Mouse (Mus musculus): ENCODE data around the gene Snx3. TPM values are rescaled to one million over a fixed set of nuclear protein-coding genes. Genes with fewer than 3 reads are reported as not detected.

The Snx3 gene
- polyA plus RNA-seq, 2 experiments = 303 to 311 TPM

- no peak for TF ChIP-seq POLR2A (IDR thresholded peaks at IDR 0.05; ENCODE audit: borderline replicate concordance, extremely low read depth, insufficient read depth, insufficient read length)
- ATAC-seq (ENCODE audit: low FRiP score, low read depth) (no peak), DNase-seq (ENCODE audit: low spot score) (no peak)
- WGBS = 92% methylated on average over 6 of the region's 6 CpGs
- H3K27me3 ChIP-seq (ENCODE audit: control insufficient read depth, insufficient read depth, low read length) = no peaks in the 10 kb centered on the region
- no peaks in the 10 kb centered on the region for H3K9me3 ChIP-seq (ENCODE audit: control insufficient read depth, low read length)
- no peaks in the 10 kb centered on the region for H3K4me1 ChIP-seq (ENCODE audit: control insufficient read depth, insufficient read depth, low read length)
- H3K4me2 ChIP-seq (replicated peaks; ENCODE audit: low read depth, low read length, severe bottlenecking) = no peak overlapping the region
- H3K36me3 ChIP-seq (ENCODE audit: control insufficient read depth, insufficient read depth, low read length) = peaks cover 21% of the 10 kb centered on the region
- H3K27ac ChIP-seq (replicated peaks; ENCODE audit: low read depth, low read length) = no peak overlapping the region
- H3K4me3 ChIP-seq (replicated peaks; ENCODE audit: low read length) = no peak overlapping the region
- no peak overlapping the region for H3K9ac ChIP-seq (ENCODE audit: low read depth, low read length, severe bottlenecking)
These were observed 8.3 kb downstream of the Snx3 start for GRCm38 (mm10) chr10:42510141-42510540.

- H3K36me3 ChIP-seq (ENCODE audit: control insufficient read depth, insufficient read depth, low read length) = peaks cover 21% of the 10 kb centered on the region
- no peak overlapping the region for H3K9ac ChIP-seq (ENCODE audit: low read depth, low read length, severe bottlenecking)
- DNase-seq (ENCODE audit: low spot score) = no peak
- H3K9me3 ChIP-seq (ENCODE audit: control insufficient read depth, low read length) = no peaks in the 10 kb centered on the region
- ATAC-seq (ENCODE audit: low FRiP score, low read depth) = no peak
- no peak for TF ChIP-seq POLR2A (IDR thresholded peaks at IDR 0.05; ENCODE audit: borderline replicate concordance, extremely low read depth, insufficient read depth, insufficient read length)
- H3K4me1 ChIP-seq (ENCODE audit: control insufficient read depth, insufficient read depth, low read length) = no peaks in the 10 kb centered on the region
- H3K27ac ChIP-seq (replicated peaks; ENCODE audit: low read depth, low read length) = no peak overlapping the region
- H3K27me3 ChIP-seq (ENCODE audit: control insufficient read depth, insufficient read depth, low read length) = no peaks in the 10 kb centered on the region
- no peak overlapping the region for H3K4me2 ChIP-seq (replicated peaks; ENCODE audit: low read depth, low read length, severe bottlenecking)
- WGBS = 90% methylated on average over 6 of the region's 6 CpGs
- H3K4me3 ChIP-seq (replicated peaks; ENCODE audit: low read length) = no peak overlapping the region
These were observed 9.6 kb downstream of the Snx3 start for GRCm38 (mm10) chr10:42511184-42512135.

- no peaks in the 10 kb centered on the region for H3K27me3 ChIP-seq (ENCODE audit: control insufficient read depth, insufficient read depth, low read length)
- DNase-seq (ENCODE audit: low spot score) (no peak), ATAC-seq (ENCODE audit: low FRiP score, low read depth) (no peak)
- no peaks in the 10 kb centered on the region for H3K4me1 ChIP-seq (ENCODE audit: control insufficient read depth, insufficient read depth, low read length)
- no peaks in the 10 kb centered on the region for H3K9me3 ChIP-seq (ENCODE audit: control insufficient read depth, low read length)
- H3K36me3 ChIP-seq (ENCODE audit: control insufficient read depth, insufficient read depth, low read length) = peaks cover 12% of the 10 kb centered on the region
- TF ChIP-seq POLR2A (IDR thresholded peaks at IDR 0.05; ENCODE audit: borderline replicate concordance, extremely low read depth, insufficient read depth, insufficient read length) = no peak
- H3K27ac ChIP-seq (replicated peaks; ENCODE audit: low read depth, low read length) = no peak overlapping the region
- no peak overlapping the region for H3K9ac ChIP-seq (ENCODE audit: low read depth, low read length, severe bottlenecking)
- no peak overlapping the region for H3K4me3 ChIP-seq (replicated peaks; ENCODE audit: low read length)
- no peak overlapping the region for H3K4me2 ChIP-seq (replicated peaks; ENCODE audit: low read depth, low read length, severe bottlenecking)
These were observed 12.3 kb downstream of the Snx3 start for GRCm38 (mm10) chr10:42514125-42514524.

GRCm38 (mm10) chr10:42518363-42518762 lies 16.5 kb downstream of the Snx3 start:
- H3K4me2 ChIP-seq (replicated peaks; ENCODE audit: low read depth, low read length, severe bottlenecking) = no peak overlapping the region
- 0 out of 2 replicates have a peak, but pooled peaks cover 3% of the 10 kb centered on the region for H3K36me3 ChIP-seq (ENCODE audit: control insufficient read depth, insufficient read depth, low read length)
- H3K9ac ChIP-seq (ENCODE audit: low read depth, low read length, severe bottlenecking) = no peak overlapping the region
- H3K4me1 ChIP-seq (ENCODE audit: control insufficient read depth, insufficient read depth, low read length) = peaks cover 8% of the 10 kb centered on the region
- H3K4me3 ChIP-seq (replicated peaks; ENCODE audit: low read length) = no peak overlapping the region
- H3K27me3 ChIP-seq (ENCODE audit: control insufficient read depth, insufficient read depth, low read length) = no peaks in the 10 kb centered on the region
- DNase-seq (ENCODE audit: low spot score) (no peak), ATAC-seq (ENCODE audit: low FRiP score, low read depth) (no peak)
- H3K27ac ChIP-seq (replicated peaks; ENCODE audit: low read depth, low read length) = no peak overlapping the region
- no peak for TF ChIP-seq POLR2A (IDR thresholded peaks at IDR 0.05; ENCODE audit: borderline replicate concordance, extremely low read depth, insufficient read depth, insufficient read length)
- WGBS = 91% methylated on average over 8 of the region's 8 CpGs
- H3K9me3 ChIP-seq (ENCODE audit: control insufficient read depth, low read length) = no peaks in the 10 kb centered on the region

- Histone ChIP-seq H3K4me1 (ENCODE audit: control insufficient read depth, insufficient read depth, low read length) (peaks cover 22% of the 10 kb centered on the region), H3K9me3 (ENCODE audit: control insufficient read depth, low read length) (no peaks in the 10 kb centered on the region), H3K36me3 (ENCODE audit: control insufficient read depth, insufficient read depth, low read length) (peaks cover 16% of the 10 kb centered on the region), H3K4me2 (replicated peaks; ENCODE audit: low read depth, low read length, severe bottlenecking) (no peak overlapping the region), H3K27me3 (ENCODE audit: control insufficient read depth, insufficient read depth, low read length) (no peaks in the 10 kb centered on the region), H3K9ac (ENCODE audit: low read depth, low read length, severe bottlenecking) (no peak overlapping the region), H3K4me3 (replicated peaks; ENCODE audit: low read length) (no peak overlapping the region), H3K27ac (replicated peaks; ENCODE audit: low read depth, low read length) (no peak overlapping the region)
- no peak for TF ChIP-seq POLR2A (IDR thresholded peaks at IDR 0.05; ENCODE audit: borderline replicate concordance, extremely low read depth, insufficient read depth, insufficient read length)
- ATAC-seq (ENCODE audit: low FRiP score, low read depth) = no peak
- 75% methylated on average over 5 of the region's 5 CpGs for WGBS
- DNase-seq (ENCODE audit: low spot score) = no peak
These were observed 19.6 kb downstream of the Snx3 start for GRCm38 (mm10) chr10:42521315-42521981.

All from limb, embryonic 14.5 days (tissue).